ENCODE assay signal across 25 mouse cellular contexts in genomic region chr2:160327716-160328115, GRCm38 (mm10). TPM values are rescaled to one million over a fixed set of nuclear protein-coding genes. Genes with fewer than 3 reads are reported as not detected.
DNase-seq lines count a peak whose midpoint lies in the region; ATAC-seq lines count a peak whose summit lies in the region.
"Had no signal": no experiment of that assay in that cellular context is flagged by ENCODE, and none has a peak within 500 bp of the region (broad histone marks: within the 10 kb centered on the region; RNA-seq: fewer than 3 reads in every experiment).

No protein-coding gene starts in this region.

- WGBS in heart, embryonic 12.5 days, result 65% methylated on average over 4 of the region's 4 CpGs
- 63% methylated on average over 4 of the region's 4 CpGs for WGBS in liver, embryonic 11.5 days

- peaks cover 5% of the 10 kb centered on the region; the same call in 1 of the 2 replicates for H3K27me3 ChIP-seq in heart, embryonic 12.5 days (replicated peaks)
- no peaks in the 10 kb centered on the region for H3K27me3 ChIP-seq in liver, embryonic 11.5 days (replicated peaks; ENCODE audit: control insufficient read depth, insufficient read depth, low read length)
- H3K27me3 ChIP-seq: embryonic facial prominence, embryonic 12.5 days; forebrain, embryonic 12.5 days; midbrain, embryonic 12.5 days had no signal

- peak overlapping the region; percentile 78 for H3K27ac ChIP-seq in heart, embryonic 12.5 days (ENCODE audit: poor library complexity, severe bottlenecking)
- peak overlapping the region; percentile 25; the same call in 1 of the 2 replicates for H3K27ac ChIP-seq in liver, embryonic 11.5 days (ENCODE audit: low read depth, low read length)
- H3K27ac ChIP-seq: embryonic facial prominence, embryonic 12.5 days; forebrain, embryonic 12.5 days; hindbrain, embryonic 15.5 days; kidney, postnatal 0 days; left cerebral cortex, adult 2 months; midbrain, embryonic 12.5 days had no signal

- DNase-seq in heart, postnatal 4 days, result no peak
- DNase-seq in liver, embryonic 11.5 days (ENCODE audit: low spot score), result no peak
- DNase-seq in liver, result no peak
- peak; percentile 65 to 85 for DNase-seq in thymus, adult 18-20 months
- DNase-seq in thymus, postnatal 25 days, result peak; percentile 82
- DNase-seq in spleen, postnatal 14 days (ENCODE audit: low spot score in 2 of 2), result no peak
- DNase-seq in left cerebral cortex, postnatal 10 days (ENCODE audit: extremely low spot score in 1 of 2, low spot score in 2 of 2), result no peak
- DNase-seq: B cell, adult 2 months; cerebellum, adult 2 months; cerebellum, postnatal 25 days; right cerebral cortex, postnatal 14 days had no signal

- no peaks in the 10 kb centered on the region for H3K36me3 ChIP-seq in heart, embryonic 12.5 days
- no peaks in the 10 kb centered on the region for H3K36me3 ChIP-seq in liver, embryonic 11.5 days (ENCODE audit: control insufficient read depth, insufficient read depth, low read length)
- H3K36me3 ChIP-seq: embryonic facial prominence, embryonic 12.5 days; forebrain, embryonic 12.5 days; hindbrain, embryonic 15.5 days; limb, embryonic 10.5 days; midbrain, embryonic 12.5 days had no signal

- H3K4me3 ChIP-seq in heart, embryonic 12.5 days, result no peak overlapping the region
- H3K4me3 ChIP-seq in liver, embryonic 11.5 days (ENCODE audit: low read depth, low read length), result no peak overlapping the region
- H3K4me3 ChIP-seq: embryonic facial prominence, embryonic 12.5 days; forebrain, embryonic 12.5 days; hindbrain, embryonic 15.5 days; left cerebral cortex, adult 2 months; limb, embryonic 10.5 days; midbrain, embryonic 12.5 days had no signal

- no peak for ATAC-seq in heart, embryonic 12.5 days (ENCODE audit: insufficient number of reproducible peaks, low FRiP score)
- ATAC-seq in liver, embryonic 11.5 days (replicated peaks; ENCODE audit: low FRiP score), result no peak
- ATAC-seq: activated CD4-positive, CD25-positive, alpha-beta regulatory T cell, adult 4 months had no signal

- peaks cover 36% of the 10 kb centered on the region for H3K4me1 ChIP-seq in heart, embryonic 12.5 days (replicated peaks)
- peaks cover 13% of the 10 kb centered on the region for H3K4me1 ChIP-seq in liver, embryonic 11.5 days (replicated peaks; ENCODE audit: control insufficient read depth, insufficient read depth, low read length)

- intact Hi-C loops in left cerebral cortex, postnatal 10 days (cut with DNase I), result no loop called here

- no peaks in the 10 kb centered on the region for H3K9me3 ChIP-seq in heart, embryonic 12.5 days (replicated peaks)
- H3K9me3 ChIP-seq in liver, embryonic 11.5 days (ENCODE audit: control insufficient read depth, low read length), result no peaks in the 10 kb centered on the region
- H3K9me3 ChIP-seq: embryonic facial prominence, embryonic 12.5 days; forebrain, embryonic 12.5 days; hindbrain, embryonic 15.5 days; limb, embryonic 10.5 days; midbrain, embryonic 12.5 days had no signal

- H3K4me2 ChIP-seq in heart, embryonic 12.5 days, result peak overlapping the region; percentile 59; the same call in 1 of the 2 replicates
- no peak overlapping the region for H3K4me2 ChIP-seq in liver, embryonic 11.5 days
- H3K4me2 ChIP-seq: embryonic facial prominence, embryonic 12.5 days; forebrain, embryonic 12.5 days; hindbrain, embryonic 15.5 days; midbrain, embryonic 12.5 days had no signal

- no peak overlapping the region for H3K9ac ChIP-seq in heart, embryonic 12.5 days
- H3K9ac ChIP-seq in liver, embryonic 11.5 days (ENCODE audit: low read depth, low read length), result no peak overlapping the region
- H3K9ac ChIP-seq: embryonic facial prominence, embryonic 12.5 days; forebrain, embryonic 12.5 days; hindbrain, embryonic 15.5 days; midbrain, embryonic 12.5 days had no signal

RNA-seq across cellular contexts. Expression of gene Gm826, which starts 6.2 kb away (rescaled TPM):
- 25.5 and 32.2 TPM in 2 replicates for polyA plus RNA-seq in heart, embryonic 12.5 days (2016; fragmentation: Nextera tagmentation; extraction: Ambion mirVana)
- 1 to 10 TPM; 5.8 to 6.2 TPM for total RNA-seq in heart, postnatal 4 days (2021)
- 8.4 and 8.6 TPM in 2 replicates for polyA plus RNA-seq in liver, embryonic 11.5 days (2014; fragmentation: Nextera tagmentation; extraction: Ambion mirVana)
- not detected for total RNA-seq in left cerebral cortex, postnatal 10 days (2021)
- total RNA-seq: left cerebral cortex, adult 2 months; megakaryocyte progenitor cell, adult 5-6 weeks; MEL; monocyte, adult 5-6 weeks had no signal
- polyA plus RNA-seq: activated CD4-positive, CD25-positive, alpha-beta regulatory T cell, adult 4 months; embryonic facial prominence, embryonic 12.5 days; gonadal fat pad, adult 2 months; hindbrain, embryonic 15.5 days; neural tube, embryonic 11.5 days had no signal

RNA-seq across cellular contexts. Expression of gene Mafb, which starts 39.1 kb away (rescaled TPM):
- polyA plus RNA-seq in heart, embryonic 12.5 days (2016; fragmentation: Nextera tagmentation; extraction: Ambion mirVana), result 7.0 and 7.8 TPM in 2 replicates
- total RNA-seq in heart, postnatal 4 days (2021), result 1 to 10 TPM; 6.8 to 8.1 TPM
- polyA plus RNA-seq in liver, embryonic 11.5 days (2014; fragmentation: Nextera tagmentation; extraction: Ambion mirVana), result 4.5 and 5.0 TPM in 2 replicates
- total RNA-seq in left cerebral cortex, postnatal 10 days (2021), result 10 to 100 TPM; 19.9 to 21.6 TPM
- total RNA-seq: MEL had no signal
- polyA plus RNA-seq: activated CD4-positive, CD25-positive, alpha-beta regulatory T cell, adult 4 months had no signal

Comparison
In these comparisons a context has a peak if more than half of its experiments do, and no peak if none do; other contexts are left out.
1. DNase-seq: peak in thymus, adult 18-20 months (2 of 2) and thymus, postnatal 25 days (single experiment); none in heart, postnatal 4 days (single experiment), liver, embryonic 11.5 days (single experiment), liver (single experiment), spleen, postnatal 14 days (0 of 2) and left cerebral cortex, postnatal 10 days (0 of 2).
2. RNA of gene Gm826, which starts 6.2 kb away (total RNA-seq): 5.8 to 6.2 TPM in heart, postnatal 4 days; not detected in left cerebral cortex, postnatal 10 days; every median in the first group is over 4 times any median in the second.